Mouse (Mus musculus): ENCODE data around the gene Vmn1r196. TPM values are rescaled to one million over a fixed set of nuclear protein-coding genes. Genes with fewer than 3 reads are reported as not detected.

The Vmn1r196 gene
- polyA plus RNA-seq, 1 experiment from 2014 or later, result not detected

Other genes starting within 250 kb of the Vmn1r196 start
- gene Hist1h4i, start 248.6 kb upstream of the Vmn1r196 start, polyA plus RNA-seq (2015; fragmentation: Nextera tagmentation; extraction: Ambion mirVana), result 18.1 and 20.1 TPM in 2 replicates
- 17.7 and 21.2 TPM in 2 replicates for gene Hist1h2ag, start 247.0 kb upstream of the Vmn1r196 start, polyA plus RNA-seq (2015; fragmentation: Nextera tagmentation; extraction: Ambion mirVana)
- 7.6 and 8.3 TPM in 2 replicates for gene Hist1h2bj, start 246.7 kb upstream of the Vmn1r196 start, polyA plus RNA-seq (2015; fragmentation: Nextera tagmentation; extraction: Ambion mirVana)
- not detected in 2 replicates for gene Vmn1r188, start 205.5 kb upstream of the Vmn1r196 start, polyA plus RNA-seq (2015; fragmentation: Nextera tagmentation; extraction: Ambion mirVana)
- not detected in 2 replicates for gene Vmn1r189, start 184.1 kb upstream of the Vmn1r196 start, polyA plus RNA-seq (2015; fragmentation: Nextera tagmentation; extraction: Ambion mirVana)
- gene Vmn1r191, start 106.0 kb upstream of the Vmn1r196 start, polyA plus RNA-seq (2015; fragmentation: Nextera tagmentation; extraction: Ambion mirVana), result not detected in 2 replicates
- gene Vmn1r192, start 98.8 kb upstream of the Vmn1r196 start, polyA plus RNA-seq (2015; fragmentation: Nextera tagmentation; extraction: Ambion mirVana), result not detected in 2 replicates
- not detected in 2 replicates for gene Vmn1r193, start 66.8 kb upstream of the Vmn1r196 start, polyA plus RNA-seq (2015; fragmentation: Nextera tagmentation; extraction: Ambion mirVana)
- gene Vmn1r194, start 45.7 kb upstream of the Vmn1r196 start, polyA plus RNA-seq (2015; fragmentation: Nextera tagmentation; extraction: Ambion mirVana), result not detected in 2 replicates
- not detected in 2 replicates for gene Vmn1r195, start 19.4 kb upstream of the Vmn1r196 start, polyA plus RNA-seq (2015; fragmentation: Nextera tagmentation; extraction: Ambion mirVana)
- gene Vmn1r197, start 34.7 kb downstream of the Vmn1r196 start, polyA plus RNA-seq (2015; fragmentation: Nextera tagmentation; extraction: Ambion mirVana), result not detected in 2 replicates
- gene Vmn1r198, start 60.4 kb downstream of the Vmn1r196 start, polyA plus RNA-seq (2015; fragmentation: Nextera tagmentation; extraction: Ambion mirVana), result not detected in 2 replicates
- not detected in 2 replicates for gene Vmn1r199, start 89.9 kb downstream of the Vmn1r196 start, polyA plus RNA-seq (2015; fragmentation: Nextera tagmentation; extraction: Ambion mirVana)
- 0.05 TPM in 1 of 2 replicates, not detected in the other for gene Vmn1r200, start 100.5 kb downstream of the Vmn1r196 start, polyA plus RNA-seq (2015; fragmentation: Nextera tagmentation; extraction: Ambion mirVana)
- gene Vmn1r201, start 182.0 kb downstream of the Vmn1r196 start, polyA plus RNA-seq (2015; fragmentation: Nextera tagmentation; extraction: Ambion mirVana), result not detected in 2 replicates
- not detected in 2 replicates for gene Vmn1r202, start 215.5 kb downstream of the Vmn1r196 start, polyA plus RNA-seq (2015; fragmentation: Nextera tagmentation; extraction: Ambion mirVana)
- not detected in 2 replicates for gene Vmn1r203, start 228.2 kb downstream of the Vmn1r196 start, polyA plus RNA-seq (2015; fragmentation: Nextera tagmentation; extraction: Ambion mirVana)

Data from midbrain, embryonic 13.5 days (tissue).